Mouse (Mus musculus) lung, embryonic 15.5 days (tissue): ENCODE data around the gene Ccdc62. TPM values are rescaled to one million over a fixed set of nuclear protein-coding genes. Genes with fewer than 3 reads are reported as not detected.

Experiments
- ATAC-seq: fragments of 200-750 bp; cut with Nextera tagmentation; 2 replicates; pipeline ENCODE4 v1.8.0; 2017; ENCODE audit warnings: moderate number of reproducible peaks, borderline replicate concordance; ENCODE audit not compliant: low FRiP score, low TSS enrichment; ENCODE audit errors: extremely low read depth
- H3K27ac ChIP-seq: fragments of 300-500 bp; sonication (generic); 2 replicates; pipeline ENCODE4 v1.5.1; 2015; ENCODE audit warnings: moderate library complexity, mild to moderate bottlenecking, inconsistent platforms
- H3K27me3 ChIP-seq: fragments of 300-500 bp; sonication (generic); 2 replicates; pipeline ENCODE4 v1.6.1; 2015; ENCODE audit warnings: inconsistent platforms
- H3K36me3 ChIP-seq: fragments of 300-500 bp; sonication (generic); 2 replicates; pipeline ENCODE4 v1.6.1; 2015; ENCODE audit warnings: inconsistent platforms
- H3K4me1 ChIP-seq: fragments of 300-500 bp; sonication (generic); 2 replicates; pipeline ENCODE4 v1.6.1; 2015; ENCODE audit warnings: inconsistent platforms
- H3K4me2 ChIP-seq: fragments of 300-500 bp; sonication (generic); 2 replicates; pipeline ENCODE4 v1.6.1; 2015; ENCODE audit warnings: inconsistent platforms, mild to moderate bottlenecking, moderate library complexity
- H3K4me3 ChIP-seq: fragments of 300-500 bp; sonication (generic); 2 replicates; pipeline ENCODE4 v1.5.1; 2015; ENCODE audit warnings: mild to moderate bottlenecking, inconsistent platforms
- H3K9ac ChIP-seq: fragments of 300-500 bp; sonication (generic); 2 replicates; pipeline ENCODE4 v1.6.1; 2015; ENCODE audit warnings: inconsistent platforms
- H3K9me3 ChIP-seq: fragments of 300-500 bp; sonication (generic); 2 replicates; pipeline ENCODE4 v1.6.1; 2016; ENCODE audit warnings: inconsistent platforms
- WGBS: fragments of 180-500 bp; shearing (Covaris S2); methylation state at CpG from one replicate; pipeline ENCODE4 v1.1.7; 2015; 5-methylcytosine and 5-hydroxymethylcytosine counted together
- polyA plus RNA-seq: library from polyadenylated mRNA; unstranded; fragments of >200 nt; fragmentation: Nextera tagmentation; extraction: Ambion mirVana; gene quantifications from 2 replicates; pipeline ENCODE4 v1.2.1, GENCODE M21; 2015

The Ccdc62 gene
- polyA plus RNA-seq, 1 experiment from 2014 or later = 6.3 TPM

- WGBS = 48% methylated on average over 4 of the region's 4 CpGs
- no peak for ATAC-seq
Measured at GRCm38 (mm10) chr5:123946546-123946945, 16.1 kb downstream of the Ccdc62 start.

GRCm38 (mm10) chr5:123947041-123947761, 16.7 kb downstream of the Ccdc62 start:
- no peak for ATAC-seq
- Histone ChIP-seq H3K27me3 (no peaks in the 10 kb centered on the region), H3K4me1 (no peaks in the 10 kb centered on the region), H3K27ac (no peak overlapping the region), H3K4me3 (no peak overlapping the region), H3K36me3 (no peaks in the 10 kb centered on the region), H3K4me2 (no peak overlapping the region), H3K9me3 (no peaks in the 10 kb centered on the region), H3K9ac (no peak overlapping the region)
- 44% methylated on average over 7 of the region's 7 CpGs for WGBS

More at GRCm38 (mm10) chr5:123946546-123946945, 16.1 kb downstream of the Ccdc62 start:
- no peaks in the 10 kb centered on the region for H3K9me3 ChIP-seq
- H3K9ac ChIP-seq = no peak overlapping the region
- no peaks in the 10 kb centered on the region for H3K4me1 ChIP-seq
- no peak overlapping the region for H3K4me3 ChIP-seq
- H3K27ac ChIP-seq = no peak overlapping the region
- H3K4me2 ChIP-seq = no peak overlapping the region
- H3K36me3 ChIP-seq = no peaks in the 10 kb centered on the region
- H3K27me3 ChIP-seq = no peaks in the 10 kb centered on the region

GRCm38 (mm10) chr5:123952365-123953045, 22.0 kb downstream of the Ccdc62 start:
- no peak for ATAC-seq
- no peak overlapping the region for H3K9ac ChIP-seq
- H3K36me3 ChIP-seq = no peaks in the 10 kb centered on the region
- WGBS = 51% methylated on average over 5 of the region's 5 CpGs
- no peaks in the 10 kb centered on the region for H3K9me3 ChIP-seq
- H3K27ac ChIP-seq = no peak overlapping the region
- H3K4me1 ChIP-seq = no peaks in the 10 kb centered on the region
- H3K27me3 ChIP-seq = no peaks in the 10 kb centered on the region
- no peak overlapping the region for H3K4me2 ChIP-seq
- H3K4me3 ChIP-seq = no peak overlapping the region

- no peaks in the 10 kb centered on the region for H3K9me3 ChIP-seq
- ATAC-seq = no peak
- WGBS = 86% methylated on average over 8 of the region's 8 CpGs
Measured at GRCm38 (mm10) chr5:123957213-123957612, 26.7 kb downstream of the Ccdc62 start.

GRCm38 (mm10) chr5:123959018-123959417, 28.5 kb downstream of the Ccdc62 start:
- Histone ChIP-seq H3K27me3 (no peaks in the 10 kb centered on the region), H3K36me3 (no peaks in the 10 kb centered on the region), H3K4me1 (no peaks in the 10 kb centered on the region), H3K9me3 (no peaks in the 10 kb centered on the region), H3K4me2 (no peak overlapping the region), H3K27ac (no peak overlapping the region), H3K9ac (no peak overlapping the region), H3K4me3 (no peak overlapping the region)
- ATAC-seq = no peak
- 61% methylated on average over 3 of the region's 3 CpGs for WGBS

More at GRCm38 (mm10) chr5:123957213-123957612, 26.7 kb downstream of the Ccdc62 start:
- Histone ChIP-seq H3K4me3 (no peak overlapping the region), H3K4me2 (no peak overlapping the region), H3K9ac (no peak overlapping the region), H3K27ac (no peak overlapping the region), H3K27me3 (no peaks in the 10 kb centered on the region), H3K4me1 (no peaks in the 10 kb centered on the region), H3K36me3 (no peaks in the 10 kb centered on the region)

- Histone ChIP-seq H3K4me2 (no peak overlapping the region), H3K4me3 (no peak overlapping the region), H3K9me3 (no peaks in the 10 kb centered on the region), H3K27me3 (no peaks in the 10 kb centered on the region), H3K9ac (no peak overlapping the region), H3K27ac (no peak overlapping the region), H3K36me3 (no peaks in the 10 kb centered on the region), H3K4me1 (no peaks in the 10 kb centered on the region)
- no peak for ATAC-seq
- 44% methylated on average over 8 of the region's 8 CpGs for WGBS
Measured at GRCm38 (mm10) chr5:123960129-123960528, 29.6 kb downstream of the Ccdc62 start.

GRCm38 (mm10) chr5:123961046-123961445, 30.6 kb downstream of the Ccdc62 start:
- no peak for ATAC-seq
- H3K9me3 ChIP-seq = no peaks in the 10 kb centered on the region
- H3K4me1 ChIP-seq = no peaks in the 10 kb centered on the region
- no peak overlapping the region for H3K4me2 ChIP-seq
- no peaks in the 10 kb centered on the region for H3K27me3 ChIP-seq
- H3K27ac ChIP-seq = no peak overlapping the region
- WGBS = 80% methylated on average over 12 of the region's 12 CpGs
- no peak overlapping the region for H3K9ac ChIP-seq
- H3K36me3 ChIP-seq = no peaks in the 10 kb centered on the region
- H3K4me3 ChIP-seq = no peak overlapping the region

- no peak for ATAC-seq
Measured at GRCm38 (mm10) chr5:123964208-123964607, 33.7 kb downstream of the Ccdc62 start.

GRCm38 (mm10) chr5:123966759-123967158, 36.3 kb downstream of the Ccdc62 start:
- Histone ChIP-seq H3K36me3 (no peaks in the 10 kb centered on the region), H3K4me1 (no peaks in the 10 kb centered on the region), H3K27me3 (no peaks in the 10 kb centered on the region), H3K4me3 (no peak overlapping the region), H3K4me2 (no peak overlapping the region), H3K9me3 (no peaks in the 10 kb centered on the region), H3K9ac (no peak overlapping the region), H3K27ac (no peak overlapping the region)
- no peak for ATAC-seq
- 63% methylated on average over 2 of the region's 2 CpGs for WGBS

More at GRCm38 (mm10) chr5:123964208-123964607, 33.7 kb downstream of the Ccdc62 start:
- H3K9ac ChIP-seq = no peak overlapping the region
- H3K27me3 ChIP-seq = no peaks in the 10 kb centered on the region
- H3K4me2 ChIP-seq = no peak overlapping the region
- H3K36me3 ChIP-seq = no peaks in the 10 kb centered on the region
- no peak overlapping the region for H3K27ac ChIP-seq
- no peaks in the 10 kb centered on the region for H3K4me1 ChIP-seq
- H3K9me3 ChIP-seq = no peaks in the 10 kb centered on the region
- H3K4me3 ChIP-seq = no peak overlapping the region
- WGBS = 82% methylated on average over 4 of the region's 4 CpGs

GRCm38 (mm10) chr5:123968468-123968867, 38.0 kb downstream of the Ccdc62 start:
- Histone ChIP-seq H3K27ac (no peak overlapping the region), H3K4me1 (peaks cover 4% of the 10 kb centered on the region; the same call in 1 of the 2 replicates), H3K36me3 (no peaks in the 10 kb centered on the region), H3K27me3 (peaks cover 8% of the 10 kb centered on the region; the same call in 1 of the 2 replicates), H3K4me3 (no peak overlapping the region), H3K9ac (no peak overlapping the region), H3K9me3 (no peaks in the 10 kb centered on the region), H3K4me2 (no peak overlapping the region)
- WGBS = 51% methylated on average over 5 of the region's 5 CpGs
- no peak for ATAC-seq

GRCm38 (mm10) chr5:123969216-123969615, 38.7 kb downstream of the Ccdc62 start:
- H3K4me1 ChIP-seq = peaks cover 7% of the 10 kb centered on the region
- H3K27me3 ChIP-seq = peaks cover 8% of the 10 kb centered on the region; the same call in 1 of the 2 replicates
- no peak for ATAC-seq
- WGBS = 75% methylated on average over 8 of the region's 8 CpGs
- H3K4me3 ChIP-seq = no peak overlapping the region
- H3K27ac ChIP-seq = no peak overlapping the region
- H3K36me3 ChIP-seq = no peaks in the 10 kb centered on the region
- H3K9me3 ChIP-seq = no peaks in the 10 kb centered on the region
- H3K9ac ChIP-seq = no peak overlapping the region
- no peak overlapping the region for H3K4me2 ChIP-seq

GRCm38 (mm10) chr5:123970576-123970975, 40.1 kb downstream of the Ccdc62 start:
- peaks cover 20% of the 10 kb centered on the region; the same call in 1 of the 2 replicates for H3K27me3 ChIP-seq
- WGBS = 78% methylated on average over 4 of the region's 4 CpGs

More at GRCm38 (mm10) chr5:123970576-123970975, 40.1 kb downstream of the Ccdc62 start:
- H3K4me1 ChIP-seq = peaks cover 18% of the 10 kb centered on the region
- no peak for ATAC-seq
- no peak overlapping the region for H3K4me2 ChIP-seq
- H3K27ac ChIP-seq = no peak overlapping the region
- no peaks in the 10 kb centered on the region for H3K36me3 ChIP-seq
- no peaks in the 10 kb centered on the region for H3K9me3 ChIP-seq
- H3K4me3 ChIP-seq = no peak overlapping the region
- H3K9ac ChIP-seq = no peak overlapping the region
